Mouse (Mus musculus) heart, postnatal 0 days (tissue): ENCODE measurements around the gene Tex9. TPM values are rescaled to one million over a fixed set of nuclear protein-coding genes. Genes with fewer than 3 reads are reported as not detected.

Experiments used
- ATAC-seq: fragments of 200-750 bp; cut with Nextera tagmentation; 2 replicates; pipeline ENCODE4 v1.8.0; 2017; ENCODE audit warnings: low read depth, moderate number of reproducible peaks, moderate library complexity; ENCODE audit not compliant: insufficient read depth
- DNase-seq: peaks from one replicate; pipeline ENCODE4 v3.0.0-alpha.2; 2016; ENCODE audit warnings: low spot score
- H3K27ac ChIP-seq: fragments of 300-500 bp; sonication (generic); 2 replicates; pipeline ENCODE4 v1.5.1; 2014; ENCODE audit warnings: low read depth, mild to moderate bottlenecking
- H3K27me3 ChIP-seq: fragments of 300-500 bp; sonication (generic); 2 replicates; pipeline ENCODE4 v1.6.1; 2014; ENCODE audit warnings: low read length, mixed read lengths; ENCODE audit not compliant: control insufficient read depth, insufficient read depth
- H3K36me3 ChIP-seq: fragments of 300-500 bp; sonication (generic); replicated peaks from 2 replicates; pipeline ENCODE4 v1.6.1; 2014; ENCODE audit warnings: low read length, mixed read lengths; ENCODE audit not compliant: control insufficient read depth, insufficient read depth
- H3K4me1 ChIP-seq: fragments of 300-500 bp; sonication (generic); 2 replicates; pipeline ENCODE4 v1.6.1; 2014; ENCODE audit warnings: antibody characterized with exemption; ENCODE audit not compliant: control insufficient read depth, insufficient read depth
- H3K4me2 ChIP-seq: fragments of 300-500 bp; sonication (generic); 2 replicates; pipeline ENCODE4 v1.6.1; 2014; ENCODE audit warnings: low read depth, mild to moderate bottlenecking, low read length, moderate library complexity
- H3K4me3 ChIP-seq: fragments of 300-500 bp; sonication (generic); 2 replicates; pipeline ENCODE4 v1.5.1; 2014; ENCODE audit warnings: low read depth, low read length
- H3K9ac ChIP-seq: fragments of 300-500 bp; sonication (generic); replicated peaks from 2 replicates; pipeline ENCODE4 v1.6.1; 2014; ENCODE audit warnings: low read depth, low read length, mixed read lengths
- H3K9me3 ChIP-seq: fragments of 300-500 bp; sonication (generic); replicated peaks from 2 replicates; pipeline ENCODE4 v1.6.1; 2016; ENCODE audit warnings: low read length; ENCODE audit not compliant: control insufficient read depth
- CTCF ChIP-seq: IDR thresholded peaks from 2 replicates; pipeline ENCODE4 v1.5.1; 2016; ENCODE audit warnings: antibody characterized with exemption, control low read depth, low read depth
- EP300 ChIP-seq: IDR thresholded peaks from 2 replicates; pipeline ENCODE4 v1.6.1; 2016; ENCODE audit warnings: antibody characterized with exemption, low read depth
- WGBS: fragments of 180-500 bp; shearing (Covaris S2); extraction: QIAGEN DNeasy Blood & Tissue Kit; methylation state at CpG from one replicate; pipeline ENCODE4 v1.1.7; 2014; 5-methylcytosine and 5-hydroxymethylcytosine counted together
- polyA plus RNA-seq: library from polyadenylated mRNA; unstranded; fragments of >200 nt; fragmentation: Nextera tagmentation; extraction: Ambion mirVana; gene quantifications from 2 replicates; pipeline ENCODE4 v1.2.1, GENCODE M21; 2015
- total RNA-seq: library from RNA; depleted of rRNA; stranded (reverse); fragments of >200 nt; gene quantifications from 2 replicates; pipeline ENCODE4 v1.2.3, GENCODE M21; 2014; ENCODE audit warnings: low replicate concordance

Gene Tex9
- total and polyA plus RNA-seq, 2 experiments from 2014 or later = 0.76 to 6.3 TPM

DNA sequence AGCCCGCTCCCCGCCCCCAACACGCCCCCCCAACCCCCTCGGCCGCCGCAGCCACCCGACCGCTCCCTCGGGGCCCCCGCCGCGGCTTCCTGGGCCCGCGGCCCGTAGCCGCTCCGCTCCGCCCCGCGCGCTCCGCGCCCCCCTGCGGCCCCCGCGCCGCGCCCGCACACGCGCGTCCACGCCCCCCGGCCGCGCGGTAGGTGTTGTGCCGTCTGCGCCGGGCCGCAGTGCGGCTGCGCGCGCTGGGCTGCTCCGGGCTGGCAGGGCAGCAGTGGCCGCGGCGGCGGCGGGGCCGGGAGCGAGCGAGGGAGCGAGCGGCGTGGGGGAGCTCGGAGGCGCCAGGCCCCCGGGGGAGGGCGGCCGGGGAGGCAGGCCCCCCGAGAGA is 40.0 kb upstream of the Tex9 start, which contains the start of gene Rfx7:
Gene Rfx7 (plus strand): TSS at position 245 of the 385 bp plus-strand sequence.
- DNase-seq (peak; percentile 77), ATAC-seq (peak; percentile 88)
- peak within 1 kb of the TSS; percentile 97 for H3K27ac ChIP-seq
- TF ChIP-seq EP300 = no peak
- no peak for TF ChIP-seq CTCF
- peak within 1 kb of the TSS; percentile 88 for H3K4me2 ChIP-seq
- no peaks in the 10 kb centered on the region for H3K27me3 ChIP-seq
- peak within 1 kb of the TSS; percentile 95 for H3K9ac ChIP-seq
- WGBS = under 1% methylated on average over 45 of the region's 63 CpGs
- H3K36me3 ChIP-seq = no peaks in the 10 kb centered on the region
- H3K9me3 ChIP-seq = no peaks in the 10 kb centered on the region
- peak within 1 kb of the TSS; percentile 84 for H3K4me3 ChIP-seq
- H3K4me1 ChIP-seq = peaks cover 11% of the 10 kb centered on the region; the same call in 1 of the 2 replicates

- 2% methylated on average over 35 of the region's 35 CpGs for WGBS
Observed at GRCm38 (mm10) chr9:72531291-72531995, 39.4 kb upstream of the Tex9 start.

DNA sequence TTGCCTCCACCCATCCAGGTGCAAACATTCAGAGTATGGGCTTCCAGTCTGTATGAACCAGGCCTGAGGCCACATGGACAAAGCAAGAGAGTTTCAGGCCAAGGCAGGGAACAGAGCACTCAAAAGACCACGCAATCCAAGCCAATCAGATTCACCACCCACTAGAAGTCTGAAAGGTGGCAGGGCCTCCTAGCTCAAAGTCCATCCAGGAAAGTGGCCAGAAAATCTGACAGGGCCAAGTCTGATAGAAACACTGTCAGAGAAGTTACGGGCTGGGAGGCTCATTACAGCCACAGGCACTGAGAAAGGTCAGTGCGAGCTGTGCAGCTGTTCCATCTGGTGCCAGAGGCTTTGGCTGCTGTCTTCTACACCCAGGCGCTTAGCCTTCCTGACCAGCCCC is 38.8 kb upstream of the Tex9 start:
- Histone ChIP-seq H3K4me3 (peak overlapping the region; percentile 84), H3K27ac (peak overlapping the region; percentile 97), H3K27me3 (no peaks in the 10 kb centered on the region), H3K9ac (peak overlapping the region; percentile 95), H3K9me3 (no peaks in the 10 kb centered on the region), H3K36me3 (no peaks in the 10 kb centered on the region), H3K4me2 (peak overlapping the region; percentile 88), H3K4me1 (peaks cover 11% of the 10 kb centered on the region; the same call in 1 of the 2 replicates)
- TF ChIP-seq EP300 (no peak), CTCF (no peak)
- ATAC-seq (no peak), DNase-seq (no peak)
- WGBS = 35% methylated on average over 4 of the region's 4 CpGs

More at GRCm38 (mm10) chr9:72531291-72531995, 39.4 kb upstream of the Tex9 start:
- ATAC-seq = peak; percentile 85
- Histone ChIP-seq H3K4me2 (peak overlapping the region; percentile 88), H3K36me3 (no peaks in the 10 kb centered on the region), H3K9me3 (no peaks in the 10 kb centered on the region), H3K4me3 (peak overlapping the region; percentile 84), H3K27me3 (no peaks in the 10 kb centered on the region), H3K9ac (peak overlapping the region; percentile 95), H3K27ac (peak overlapping the region; percentile 97), H3K4me1 (peaks cover 11% of the 10 kb centered on the region; the same call in 1 of the 2 replicates)
- TF ChIP-seq CTCF (no peak), EP300 (no peak)
- DNase-seq = peak; percentile 91

GRCm38 (mm10) chr9:72530237-72530636 is 38.2 kb upstream of the Tex9 start:
- Histone ChIP-seq H3K9me3 (no peaks in the 10 kb centered on the region), H3K9ac (no peak overlapping the region), H3K27me3 (no peaks in the 10 kb centered on the region), H3K4me2 (peak overlapping the region; percentile 88; the same call in 1 of the 2 replicates), H3K36me3 (no peaks in the 10 kb centered on the region), H3K4me1 (peaks cover 11% of the 10 kb centered on the region; the same call in 1 of the 2 replicates), H3K27ac (peak overlapping the region; percentile 97), H3K4me3 (no peak overlapping the region)
- peak; percentile 92 for DNase-seq
- WGBS = under 1% methylated on average over 12 of the region's 12 CpGs
- 0 out of 2 replicates have a peak, but pooled peaks have one; percentile 11 for ATAC-seq
- no peak for TF ChIP-seq EP300
- peak; percentile 100 for TF ChIP-seq CTCF

- ATAC-seq = no peak
Observed at GRCm38 (mm10) chr9:72526091-72526490, 34.1 kb upstream of the Tex9 start.

More at GRCm38 (mm10) chr9:72526091-72526490, 34.1 kb upstream of the Tex9 start:
- no peak for DNase-seq
- peaks cover 5% of the 10 kb centered on the region; the same call in 1 of the 2 replicates for H3K4me1 ChIP-seq
- H3K4me3 ChIP-seq = no peak overlapping the region
- H3K36me3 ChIP-seq = no peaks in the 10 kb centered on the region
- no peak for TF ChIP-seq EP300
- H3K9ac ChIP-seq = no peak overlapping the region
- no peaks in the 10 kb centered on the region for H3K27me3 ChIP-seq
- H3K4me2 ChIP-seq = no peak overlapping the region
- 83% methylated on average over 1 of the region's 1 CpGs for WGBS
- H3K9me3 ChIP-seq = no peaks in the 10 kb centered on the region
- no peak overlapping the region for H3K27ac ChIP-seq
